Mouse (Mus musculus) embryonic facial prominence, embryonic 13.5 days (tissue): ENCODE measurements around the gene Timm8a2. TPM values are rescaled to one million over a fixed set of nuclear protein-coding genes. Genes with fewer than 3 reads are reported as not detected.

Experiments
- ATAC-seq: fragments of 200-750 bp; cut with Nextera tagmentation; 2 replicates; pipeline ENCODE4 v1.8.0; 2017; ENCODE audit warnings: low read depth; ENCODE audit not compliant: insufficient number of reproducible peaks, insufficient read depth, low FRiP score, low TSS enrichment
- H3K27ac ChIP-seq: fragments of 300-500 bp; sonication (generic); 2 replicates; pipeline ENCODE4 v1.5.1; 2015; ENCODE audit warnings: moderate library complexity, mild to moderate bottlenecking, inconsistent platforms
- H3K27me3 ChIP-seq: fragments of 300-500 bp; sonication (generic); 2 replicates; pipeline ENCODE4 v1.6.1; 2015; ENCODE audit warnings: mild to moderate bottlenecking, inconsistent platforms
- H3K36me3 ChIP-seq: fragments of 300-500 bp; sonication (generic); 2 replicates; pipeline ENCODE4 v1.6.1; 2015; ENCODE audit warnings: mild to moderate bottlenecking, inconsistent platforms
- H3K4me1 ChIP-seq: fragments of 300-500 bp; sonication (generic); 2 replicates; pipeline ENCODE4 v1.6.1; 2015; ENCODE audit warnings: inconsistent platforms
- H3K4me2 ChIP-seq: fragments of 300-500 bp; sonication (generic); 2 replicates; pipeline ENCODE4 v1.6.1; 2015; ENCODE audit warnings: moderate library complexity, mild to moderate bottlenecking, inconsistent platforms
- H3K4me3 ChIP-seq: fragments of 300-500 bp; sonication (generic); 2 replicates; pipeline ENCODE4 v1.5.1; 2015; ENCODE audit warnings: mild to moderate bottlenecking, inconsistent platforms
- H3K9ac ChIP-seq: fragments of 300-500 bp; sonication (generic); 2 replicates; pipeline ENCODE4 v1.6.1; 2015; ENCODE audit warnings: mild to moderate bottlenecking, inconsistent platforms
- H3K9me3 ChIP-seq: fragments of 300-500 bp; sonication (generic); 2 replicates; pipeline ENCODE4 v1.6.1; 2016; ENCODE audit warnings: inconsistent platforms
- WGBS: fragments of 180-500 bp; shearing (Covaris S2); methylation state at CpG from one replicate; pipeline ENCODE4 v1.1.7; 2015; ENCODE audit warnings: mixed read lengths; 5-methylcytosine and 5-hydroxymethylcytosine counted together
- polyA plus RNA-seq: library from polyadenylated mRNA; unstranded; fragments of >200 nt; fragmentation: Nextera tagmentation; extraction: Ambion mirVana; gene quantifications from 2 replicates; pipeline ENCODE4 v1.2.1, GENCODE M21; 2015

Timm8a2 gene
- polyA plus RNA-seq, 1 experiment from 2014 or later: not detected

GRCm38 (mm10) chr14:122081308-122081707 lies 46.8 kb downstream of the Timm8a2 start:
- H3K9me3 ChIP-seq: no peaks in the 10 kb centered on the region; the same call in 1 of the 2 replicates
- no peak overlapping the region for H3K9ac ChIP-seq
- H3K4me3 ChIP-seq: no peak overlapping the region
- H3K27ac ChIP-seq: no peak overlapping the region
- no peaks in the 10 kb centered on the region for H3K4me1 ChIP-seq
- H3K4me2 ChIP-seq: no peak overlapping the region
- no peak for ATAC-seq
- no peaks in the 10 kb centered on the region for H3K27me3 ChIP-seq
- no peaks in the 10 kb centered on the region for H3K36me3 ChIP-seq
- WGBS: 61% methylated on average over 3 of the region's 3 CpGs

GRCm38 (mm10) chr14:122083499-122083898 lies 49.0 kb downstream of the Timm8a2 start:
- Histone ChIP-seq H3K9me3 (no peaks in the 10 kb centered on the region; the same call in 1 of the 2 replicates), H3K4me2 (no peak overlapping the region), H3K9ac (no peak overlapping the region), H3K4me3 (no peak overlapping the region), H3K27ac (no peak overlapping the region), H3K36me3 (no peaks in the 10 kb centered on the region), H3K27me3 (no peaks in the 10 kb centered on the region), H3K4me1 (no peaks in the 10 kb centered on the region)
- no peak for ATAC-seq
- WGBS: 82% methylated on average over 7 of the region's 7 CpGs

- Histone ChIP-seq H3K9me3 (no peaks in the 10 kb centered on the region; the same call in 1 of the 2 replicates), H3K4me3 (no peak overlapping the region), H3K27me3 (no peaks in the 10 kb centered on the region), H3K4me2 (no peak overlapping the region), H3K27ac (no peak overlapping the region), H3K9ac (no peak overlapping the region), H3K36me3 (no peaks in the 10 kb centered on the region), H3K4me1 (no peaks in the 10 kb centered on the region)
- 82% methylated on average over 5 of the region's 5 CpGs for WGBS
- ATAC-seq: no peak
These were observed 53.5 kb downstream of the Timm8a2 start for GRCm38 (mm10) chr14:122087956-122088355.

Other genes starting within 250 kb of the Timm8a2 start
- gene Dock9, start 236.8 kb upstream of the Timm8a2 start, polyA plus RNA-seq: 5.1 and 5.5 TPM in 2 replicates
- 72.9 and 74.9 TPM in 2 replicates for gene Ubac2, start 156.1 kb upstream of the Timm8a2 start, polyA plus RNA-seq
- gene Gpr18, start 118.9 kb upstream of the Timm8a2 start, polyA plus RNA-seq: 0.45 and 0.69 TPM in 2 replicates
- 3.2 and 3.8 TPM in 2 replicates for gene Gpr183, start 69.5 kb upstream of the Timm8a2 start, polyA plus RNA-seq
- gene Tm9sf2, start 72.4 kb downstream of the Timm8a2 start, polyA plus RNA-seq: 148 and 160 TPM in 2 replicates
- gene Clybl, start 147.0 kb downstream of the Timm8a2 start, polyA plus RNA-seq: 19.9 and 20.7 TPM in 2 replicates